Mouse (Mus musculus): Measurements from ENCODE around the gene Magi2. TPM values are rescaled to one million over a fixed set of nuclear protein-coding genes. Genes with fewer than 3 reads are reported as not detected.

Magi2 gene
- polyA plus RNA-seq, 1 experiment from 2014 or later: 15.2 TPM

- no peak overlapping the region for H3K4me2 ChIP-seq (replicated peaks; ENCODE audit: low read depth, low read length)
- WGBS: 69% methylated on average over 7 of the region's 7 CpGs
- ATAC-seq (ENCODE audit: low FRiP score, low TSS enrichment): no peak
Observed at GRCm38 (mm10) chr5:20642196-20642595, 1415.4 kb downstream of the Magi2 start.

GRCm38 (mm10) chr5:20643741-20644140 is 1416.9 kb downstream of the Magi2 start:
- no peaks in the 10 kb centered on the region for H3K4me1 ChIP-seq (ENCODE audit: insufficient read depth, low read length)
- no peaks in the 10 kb centered on the region for H3K36me3 ChIP-seq (ENCODE audit: insufficient read depth, low read length)
- no peak overlapping the region for H3K27ac ChIP-seq (ENCODE audit: low read length)
- H3K27me3 ChIP-seq (ENCODE audit: insufficient read depth, low read length): no peaks in the 10 kb centered on the region
- H3K9ac ChIP-seq (replicated peaks; ENCODE audit: low read length): no peak overlapping the region
- no peak overlapping the region for H3K4me3 ChIP-seq (ENCODE audit: low read length)
- ATAC-seq (ENCODE audit: low FRiP score, low TSS enrichment): no peak
- 91% methylated on average over 1 of the region's 1 CpGs for WGBS
- no peaks in the 10 kb centered on the region for H3K9me3 ChIP-seq (ENCODE audit: low read length)
- no peak overlapping the region for H3K4me2 ChIP-seq (replicated peaks; ENCODE audit: low read depth, low read length)

More at GRCm38 (mm10) chr5:20642196-20642595, 1415.4 kb downstream of the Magi2 start:
- no peaks in the 10 kb centered on the region for H3K27me3 ChIP-seq (ENCODE audit: insufficient read depth, low read length)
- H3K9ac ChIP-seq (replicated peaks; ENCODE audit: low read length): no peak overlapping the region
- no peaks in the 10 kb centered on the region for H3K9me3 ChIP-seq (ENCODE audit: low read length)
- no peaks in the 10 kb centered on the region for H3K36me3 ChIP-seq (ENCODE audit: insufficient read depth, low read length)
- H3K4me1 ChIP-seq (ENCODE audit: insufficient read depth, low read length): no peaks in the 10 kb centered on the region
- H3K27ac ChIP-seq (ENCODE audit: low read length): no peak overlapping the region
- no peak overlapping the region for H3K4me3 ChIP-seq (ENCODE audit: low read length)

GRCm38 (mm10) chr5:20646947-20647346 is 1420.1 kb downstream of the Magi2 start:
- H3K9me3 ChIP-seq (ENCODE audit: low read length): no peaks in the 10 kb centered on the region
- WGBS: 76% methylated on average over 3 of the region's 3 CpGs
- H3K4me3 ChIP-seq (ENCODE audit: low read length): no peak overlapping the region
- no peak for ATAC-seq (ENCODE audit: low FRiP score, low TSS enrichment)
- no peaks in the 10 kb centered on the region for H3K4me1 ChIP-seq (ENCODE audit: insufficient read depth, low read length)
- H3K27ac ChIP-seq (ENCODE audit: low read length): no peak overlapping the region
- H3K4me2 ChIP-seq (replicated peaks; ENCODE audit: low read depth, low read length): no peak overlapping the region
- no peak overlapping the region for H3K9ac ChIP-seq (replicated peaks; ENCODE audit: low read length)
- no peaks in the 10 kb centered on the region for H3K27me3 ChIP-seq (ENCODE audit: insufficient read depth, low read length)
- H3K36me3 ChIP-seq (ENCODE audit: insufficient read depth, low read length): no peaks in the 10 kb centered on the region

GRCm38 (mm10) chr5:20653425-20654185 is 1426.8 kb downstream of the Magi2 start:
- no peak overlapping the region for H3K4me3 ChIP-seq (ENCODE audit: low read length)
- no peak overlapping the region for H3K4me2 ChIP-seq (replicated peaks; ENCODE audit: low read depth, low read length)
- H3K4me1 ChIP-seq (ENCODE audit: insufficient read depth, low read length): no peaks in the 10 kb centered on the region
- H3K9me3 ChIP-seq (ENCODE audit: low read length): no peaks in the 10 kb centered on the region
- no peak for ATAC-seq (ENCODE audit: low FRiP score, low TSS enrichment)
- 67% methylated on average over 11 of the region's 11 CpGs for WGBS
- H3K9ac ChIP-seq (replicated peaks; ENCODE audit: low read length): no peak overlapping the region
- H3K27me3 ChIP-seq (ENCODE audit: insufficient read depth, low read length): no peaks in the 10 kb centered on the region
- H3K27ac ChIP-seq (ENCODE audit: low read length): no peak overlapping the region
- no peaks in the 10 kb centered on the region for H3K36me3 ChIP-seq (ENCODE audit: insufficient read depth, low read length)

- Histone ChIP-seq H3K36me3 (ENCODE audit: insufficient read depth, low read length) (no peaks in the 10 kb centered on the region), H3K4me1 (ENCODE audit: insufficient read depth, low read length) (no peaks in the 10 kb centered on the region), H3K9me3 (ENCODE audit: low read length) (no peaks in the 10 kb centered on the region), H3K27ac (ENCODE audit: low read length) (no peak overlapping the region), H3K27me3 (ENCODE audit: insufficient read depth, low read length) (no peaks in the 10 kb centered on the region), H3K4me3 (ENCODE audit: low read length) (no peak overlapping the region), H3K9ac (replicated peaks; ENCODE audit: low read length) (no peak overlapping the region), H3K4me2 (replicated peaks; ENCODE audit: low read depth, low read length) (no peak overlapping the region)
- 63% methylated on average over 10 of the region's 10 CpGs for WGBS
- no peak for ATAC-seq (ENCODE audit: low FRiP score, low TSS enrichment)
Observed at GRCm38 (mm10) chr5:20654766-20655472, 1428.1 kb downstream of the Magi2 start.

GRCm38 (mm10) chr5:20657056-20657455 is 1430.2 kb downstream of the Magi2 start:
- Histone ChIP-seq H3K36me3 (ENCODE audit: insufficient read depth, low read length) (no peaks in the 10 kb centered on the region), H3K27ac (ENCODE audit: low read length) (no peak overlapping the region), H3K9ac (replicated peaks; ENCODE audit: low read length) (no peak overlapping the region), H3K4me2 (replicated peaks; ENCODE audit: low read depth, low read length) (no peak overlapping the region), H3K27me3 (ENCODE audit: insufficient read depth, low read length) (no peaks in the 10 kb centered on the region), H3K9me3 (ENCODE audit: low read length) (no peaks in the 10 kb centered on the region), H3K4me3 (ENCODE audit: low read length) (no peak overlapping the region), H3K4me1 (ENCODE audit: insufficient read depth, low read length) (no peaks in the 10 kb centered on the region)
- 76% methylated on average over 5 of the region's 5 CpGs for WGBS
- ATAC-seq (ENCODE audit: low FRiP score, low TSS enrichment): no peak

- Histone ChIP-seq H3K4me3 (ENCODE audit: low read length) (no peak overlapping the region), H3K36me3 (ENCODE audit: insufficient read depth, low read length) (no peaks in the 10 kb centered on the region), H3K4me2 (replicated peaks; ENCODE audit: low read depth, low read length) (no peak overlapping the region), H3K9ac (replicated peaks; ENCODE audit: low read length) (no peak overlapping the region), H3K27me3 (ENCODE audit: insufficient read depth, low read length) (no peaks in the 10 kb centered on the region), H3K9me3 (ENCODE audit: low read length) (no peaks in the 10 kb centered on the region), H3K4me1 (ENCODE audit: insufficient read depth, low read length) (no peaks in the 10 kb centered on the region), H3K27ac (ENCODE audit: low read length) (no peak overlapping the region)
- no peak for ATAC-seq (ENCODE audit: low FRiP score, low TSS enrichment)
- 92% methylated on average over 8 of the region's 8 CpGs for WGBS
Observed at GRCm38 (mm10) chr5:20667601-20668000, 1440.8 kb downstream of the Magi2 start.

GRCm38 (mm10) chr5:20668736-20669355 is 1442.0 kb downstream of the Magi2 start:
- no peak overlapping the region for H3K4me3 ChIP-seq (ENCODE audit: low read length)
- H3K9ac ChIP-seq (replicated peaks; ENCODE audit: low read length): no peak overlapping the region
- no peaks in the 10 kb centered on the region for H3K4me1 ChIP-seq (ENCODE audit: insufficient read depth, low read length)
- no peak overlapping the region for H3K4me2 ChIP-seq (replicated peaks; ENCODE audit: low read depth, low read length)
- no peaks in the 10 kb centered on the region for H3K27me3 ChIP-seq (ENCODE audit: insufficient read depth, low read length)
- H3K27ac ChIP-seq (ENCODE audit: low read length): no peak overlapping the region
- no peak for ATAC-seq (ENCODE audit: low FRiP score, low TSS enrichment)
- no peaks in the 10 kb centered on the region for H3K36me3 ChIP-seq (ENCODE audit: insufficient read depth, low read length)
- 86% methylated on average over 10 of the region's 10 CpGs for WGBS
- no peaks in the 10 kb centered on the region for H3K9me3 ChIP-seq (ENCODE audit: low read length)

GRCm38 (mm10) chr5:20669456-20669855 is 1442.6 kb downstream of the Magi2 start:
- Histone ChIP-seq H3K9ac (replicated peaks; ENCODE audit: low read length) (no peak overlapping the region), H3K27me3 (ENCODE audit: insufficient read depth, low read length) (no peaks in the 10 kb centered on the region), H3K4me2 (replicated peaks; ENCODE audit: low read depth, low read length) (no peak overlapping the region), H3K27ac (ENCODE audit: low read length) (no peak overlapping the region), H3K36me3 (ENCODE audit: insufficient read depth, low read length) (no peaks in the 10 kb centered on the region), H3K9me3 (ENCODE audit: low read length) (no peaks in the 10 kb centered on the region), H3K4me3 (ENCODE audit: low read length) (no peak overlapping the region), H3K4me1 (ENCODE audit: insufficient read depth, low read length) (no peaks in the 10 kb centered on the region)
- WGBS: 83% methylated on average over 5 of the region's 5 CpGs
- no peak for ATAC-seq (ENCODE audit: low FRiP score, low TSS enrichment)

- no peak overlapping the region for H3K4me2 ChIP-seq (replicated peaks; ENCODE audit: low read depth, low read length)
- H3K4me3 ChIP-seq (ENCODE audit: low read length): no peak overlapping the region
- H3K36me3 ChIP-seq (ENCODE audit: insufficient read depth, low read length): no peaks in the 10 kb centered on the region
- H3K9ac ChIP-seq (replicated peaks; ENCODE audit: low read length): no peak overlapping the region
- no peak for ATAC-seq (ENCODE audit: low FRiP score, low TSS enrichment)
- 0 out of 2 replicates have a peak, but pooled peaks cover 6% of the 10 kb centered on the region for H3K4me1 ChIP-seq (ENCODE audit: insufficient read depth, low read length)
- no peaks in the 10 kb centered on the region for H3K9me3 ChIP-seq (ENCODE audit: low read length)
- WGBS: 28% methylated on average over 1 of the region's 1 CpGs
- no peaks in the 10 kb centered on the region for H3K27me3 ChIP-seq (ENCODE audit: insufficient read depth, low read length)
- no peak overlapping the region for H3K27ac ChIP-seq (ENCODE audit: low read length)
Observed at GRCm38 (mm10) chr5:20671826-20672225, 1445.0 kb downstream of the Magi2 start.

Measured in kidney, embryonic 16.5 days (tissue).